Mouse (Mus musculus) stomach, postnatal 0 days (tissue): ENCODE data around the gene Hist1h4a. TPM values are rescaled to one million over a fixed set of nuclear protein-coding genes. Genes with fewer than 3 reads are reported as not detected.

Experiments used
- ATAC-seq: fragments of 200-750 bp; cut with Nextera tagmentation; 2 replicates; pipeline ENCODE4 v1.8.0; 2017; ENCODE audit not compliant: low FRiP score, low TSS enrichment
- DNase-seq: peaks from one replicate; pipeline ENCODE4 v3.0.0-alpha.2; 2016; ENCODE audit warnings: low spot score
- H3K27ac ChIP-seq: fragments of 300-500 bp; sonication (generic); replicated peaks from 2 replicates; pipeline ENCODE4 v1.5.1; 2014; ENCODE audit warnings: mild to moderate bottlenecking, control low read depth
- H3K27me3 ChIP-seq: fragments of 300-500 bp; sonication (generic); 2 replicates; pipeline ENCODE4 v1.6.1; 2014; ENCODE audit warnings: low read length; ENCODE audit not compliant: control insufficient read depth, insufficient read depth
- H3K36me3 ChIP-seq: fragments of 300-500 bp; sonication (generic); 2 replicates; pipeline ENCODE4 v1.6.1; 2014; ENCODE audit warnings: low read length, mixed read lengths; ENCODE audit not compliant: control insufficient read depth, insufficient read depth
- H3K4me1 ChIP-seq: fragments of 300-500 bp; sonication (generic); replicated peaks from 2 replicates; pipeline ENCODE4 v1.6.1; 2014; ENCODE audit warnings: antibody characterized with exemption; ENCODE audit not compliant: control insufficient read depth, insufficient read depth
- H3K4me2 ChIP-seq: fragments of 300-500 bp; sonication (generic); replicated peaks from 2 replicates; pipeline ENCODE4 v1.6.1; 2014; ENCODE audit warnings: low read depth, mild to moderate bottlenecking, control low read depth, moderate library complexity
- H3K4me3 ChIP-seq: fragments of 300-500 bp; sonication (generic); 2 replicates; pipeline ENCODE4 v1.5.1; 2014; ENCODE audit warnings: low read depth, low read length, control low read depth
- H3K9ac ChIP-seq: fragments of 300-500 bp; sonication (generic); 2 replicates; pipeline ENCODE4 v1.6.1; 2014; ENCODE audit warnings: mild to moderate bottlenecking, low read length, control low read depth, mixed read lengths
- H3K9me3 ChIP-seq: fragments of 300-500 bp; sonication (generic); 2 replicates; pipeline ENCODE4 v1.6.1; 2016; ENCODE audit warnings: low read length; ENCODE audit not compliant: control insufficient read depth
- CTCF ChIP-seq: IDR thresholded peaks from 2 replicates; pipeline ENCODE4 v1.5.1; 2016; ENCODE audit warnings: antibody characterized with exemption, low read depth, mild to moderate bottlenecking, moderate library complexity
- EP300 ChIP-seq: optimal IDR thresholded peaks from 2 replicates; pipeline ENCODE3; 2016; ENCODE audit warnings: antibody characterized with exemption
- WGBS: fragments of 180-500 bp; shearing (Covaris S2); extraction: QIAGEN DNeasy Blood & Tissue Kit; methylation state at CpG from one replicate; pipeline ENCODE4 v1.1.7; 2014; 5-methylcytosine and 5-hydroxymethylcytosine counted together
- polyA plus RNA-seq: library from polyadenylated mRNA; unstranded; fragments of >200 nt; fragmentation: Nextera tagmentation; extraction: Ambion mirVana; gene quantifications from 2 replicates; pipeline ENCODE4 v1.2.1, GENCODE M21; 2015

Gene Hist1h4a
- 0.34 and 0.80 TPM in 2 replicates for polyA plus RNA-seq

- Histone ChIP-seq H3K36me3 (no peaks in the 10 kb centered on the region), H3K9ac (peak within 1 kb of the TSS; percentile 58), H3K27ac (peak within 1 kb of the TSS; percentile 88), H3K27me3 (no peaks in the 10 kb centered on the region), H3K4me1 (peaks cover 3% of the 10 kb centered on the region; the same call in 1 of the 2 replicates), H3K4me3 (peak within 1 kb of the TSS; percentile 52), H3K9me3 (no peaks in the 10 kb centered on the region), H3K4me2 (peak within 1 kb of the TSS; percentile 90)
- WGBS: under 1% methylated on average over 61 of the region's 72 CpGs
- peak; percentile 99 for DNase-seq
- peak; percentile 84 for ATAC-seq
- no peak for TF ChIP-seq CTCF
- TF ChIP-seq EP300: peak; percentile 47
Observed at GRCm38 (mm10) chr13:23760972-23761864, at the start of gene Hist1h4a. TSS of gene Hist1h4a (minus strand) at chr13:23761230.

DNA sequence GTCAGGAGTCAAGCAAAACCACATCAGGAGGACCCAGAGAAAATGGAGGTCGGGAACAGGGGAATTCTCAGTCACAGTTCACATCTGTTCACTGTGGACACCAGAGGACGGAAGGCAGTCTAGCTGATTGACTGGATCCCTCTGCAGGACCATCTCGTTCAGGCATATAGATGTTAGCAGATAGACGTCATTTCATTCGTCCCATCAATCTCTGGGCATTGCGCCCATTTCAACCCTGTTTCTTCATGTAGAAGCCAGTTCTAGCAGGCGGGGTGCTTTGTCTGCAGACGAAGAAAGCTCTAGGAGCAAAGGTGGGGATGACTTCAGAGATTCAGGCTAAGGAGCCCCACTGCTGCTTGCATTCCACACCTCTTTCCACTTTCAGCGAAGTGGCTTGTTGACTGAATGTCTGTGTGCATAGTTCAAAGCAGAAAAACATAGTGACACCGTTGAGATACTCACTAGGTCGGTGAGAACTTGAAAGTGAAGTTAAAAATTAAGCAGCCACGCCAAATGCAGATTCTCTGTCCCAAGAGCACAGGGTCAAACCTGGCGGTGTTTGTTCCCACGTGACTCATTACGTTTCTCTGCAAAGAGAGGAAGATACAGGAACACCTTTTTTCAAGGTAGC is 45.5 kb upstream of the Hist1h4a start, which contains the start of gene Slc17a2:
Slc17a2 (plus strand) TSS at position 572 of the 631 bp plus-strand sequence.
- H3K36me3 ChIP-seq: no peaks in the 10 kb centered on the region
- H3K27ac ChIP-seq: no peak within 1 kb of the TSS
- 62% methylated on average over 15 of the region's 15 CpGs for WGBS
- H3K9ac ChIP-seq: no peak within 1 kb of the TSS
- TF ChIP-seq EP300: no peak
- TF ChIP-seq CTCF: no peak
- H3K4me2 ChIP-seq: no peak within 1 kb of the TSS
- DNase-seq (peak; percentile 21), ATAC-seq (peak; percentile 81)
- no peak within 1 kb of the TSS for H3K4me3 ChIP-seq
- H3K9me3 ChIP-seq: no peaks in the 10 kb centered on the region
- H3K27me3 ChIP-seq: no peaks in the 10 kb centered on the region
- no peaks in the 10 kb centered on the region for H3K4me1 ChIP-seq

DNA sequence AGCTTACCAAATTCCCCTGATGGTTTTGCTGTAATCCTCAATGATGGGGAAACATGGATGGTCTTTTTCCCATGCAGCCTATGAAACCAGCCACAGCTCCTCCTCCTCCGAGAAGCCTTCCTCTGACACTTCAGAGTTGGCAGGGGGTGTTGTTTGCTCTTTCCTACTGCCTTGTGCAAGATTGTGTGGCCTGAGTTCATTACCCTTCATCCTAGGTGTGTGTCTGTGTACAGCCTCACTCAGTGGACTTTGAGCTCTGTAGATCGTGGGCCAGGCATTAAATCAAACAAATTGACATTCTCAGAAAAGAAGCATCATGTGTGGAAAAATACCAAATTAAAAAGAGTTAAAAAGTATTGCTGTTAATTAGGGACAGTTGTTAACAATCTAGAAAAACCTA is 43.5 kb upstream of the Hist1h4a start:
- Histone ChIP-seq H3K36me3 (no peaks in the 10 kb centered on the region), H3K4me1 (no peaks in the 10 kb centered on the region), H3K27me3 (no peaks in the 10 kb centered on the region), H3K9me3 (no peaks in the 10 kb centered on the region), H3K27ac (no peak overlapping the region), H3K9ac (no peak overlapping the region), H3K4me2 (no peak overlapping the region), H3K4me3 (no peak overlapping the region)
- peak; percentile 21 for DNase-seq
- peak; percentile 83 for ATAC-seq
- TF ChIP-seq EP300 (no peak), CTCF (no peak)
- 58% methylated on average over 2 of the region's 2 CpGs for WGBS

DNA sequence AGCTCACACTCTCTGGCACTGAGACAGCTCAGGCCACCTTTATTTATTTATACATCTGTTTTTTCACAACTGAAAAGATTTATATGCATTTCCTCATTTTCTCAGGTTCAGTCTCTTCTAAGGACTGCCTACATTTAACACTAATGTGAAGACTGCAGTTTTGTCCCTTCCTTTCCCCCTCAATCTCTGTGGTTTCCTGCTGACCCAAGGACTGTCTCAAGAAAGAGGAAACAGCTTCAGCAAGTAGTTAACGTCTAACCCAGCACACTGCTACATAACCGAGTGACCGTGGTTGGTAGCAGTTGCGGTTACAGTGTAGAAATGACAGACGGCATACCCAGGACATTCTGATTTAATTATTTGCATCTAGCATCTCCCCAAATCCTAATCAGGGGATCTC is 38.4 kb upstream of the Hist1h4a start:
- Histone ChIP-seq H3K9ac (no peak overlapping the region), H3K4me3 (no peak overlapping the region), H3K36me3 (no peaks in the 10 kb centered on the region), H3K27ac (no peak overlapping the region), H3K4me2 (no peak overlapping the region), H3K9me3 (no peaks in the 10 kb centered on the region), H3K4me1 (no peaks in the 10 kb centered on the region), H3K27me3 (no peaks in the 10 kb centered on the region)
- TF ChIP-seq CTCF (no peak), EP300 (no peak)
- WGBS: 77% methylated on average over 5 of the region's 5 CpGs
- DNase-seq (no peak), ATAC-seq (no peak)

- no peak overlapping the region for H3K4me2 ChIP-seq
- H3K27ac ChIP-seq: no peak overlapping the region
- H3K27me3 ChIP-seq: no peaks in the 10 kb centered on the region
- no peak overlapping the region for H3K9ac ChIP-seq
- WGBS: 24% methylated on average over 2 of the region's 2 CpGs
- no peaks in the 10 kb centered on the region for H3K36me3 ChIP-seq
- no peak overlapping the region for H3K4me3 ChIP-seq
- no peaks in the 10 kb centered on the region for H3K9me3 ChIP-seq
- ATAC-seq (no peak), DNase-seq (peak; percentile 33)
- no peaks in the 10 kb centered on the region for H3K4me1 ChIP-seq
- TF ChIP-seq EP300 (no peak), CTCF (peak; percentile 88)
Observed at GRCm38 (mm10) chr13:23792520-23792919, 31.5 kb upstream of the Hist1h4a start.

- 67% methylated on average over 4 of the region's 4 CpGs for WGBS
Observed at GRCm38 (mm10) chr13:23779025-23779424, 18.0 kb upstream of the Hist1h4a start.

More at GRCm38 (mm10) chr13:23779025-23779424, 18.0 kb upstream of the Hist1h4a start:
- no peak for DNase-seq
- no peak for TF ChIP-seq EP300
- TF ChIP-seq CTCF: no peak
- ATAC-seq: peak; percentile 45; the same call in 1 of the 2 replicates
- no peak overlapping the region for H3K4me2 ChIP-seq
- H3K9ac ChIP-seq: no peak overlapping the region
- H3K4me1 ChIP-seq: no peaks in the 10 kb centered on the region
- no peaks in the 10 kb centered on the region for H3K27me3 ChIP-seq
- no peaks in the 10 kb centered on the region for H3K9me3 ChIP-seq
- H3K4me3 ChIP-seq: no peak overlapping the region
- H3K36me3 ChIP-seq: no peaks in the 10 kb centered on the region
- H3K27ac ChIP-seq: no peak overlapping the region
